Mouse (Mus musculus) cerebellum, postnatal 14 days (tissue): ENCODE measurements around the gene Sct.

Experiments used
- DNase-seq, 2 experiments: peaks; one replicate each; pipeline ENCODE4 v3.0.0; 2021; ENCODE audit warnings: mixed read lengths in 2 of 2

Gene Sct

GRCm38 (mm10) chr7:141229702-141230101 lies 49.2 kb downstream of the Sct start:
- no peak for DNase-seq
